Mouse (Mus musculus): ENCODE data around the gene Eml4. TPM values are rescaled to one million over a fixed set of nuclear protein-coding genes. Genes with fewer than 3 reads are reported as not detected.

Gene Eml4
- polyA plus RNA-seq, 1 experiment, result 13.0 TPM

DNA sequence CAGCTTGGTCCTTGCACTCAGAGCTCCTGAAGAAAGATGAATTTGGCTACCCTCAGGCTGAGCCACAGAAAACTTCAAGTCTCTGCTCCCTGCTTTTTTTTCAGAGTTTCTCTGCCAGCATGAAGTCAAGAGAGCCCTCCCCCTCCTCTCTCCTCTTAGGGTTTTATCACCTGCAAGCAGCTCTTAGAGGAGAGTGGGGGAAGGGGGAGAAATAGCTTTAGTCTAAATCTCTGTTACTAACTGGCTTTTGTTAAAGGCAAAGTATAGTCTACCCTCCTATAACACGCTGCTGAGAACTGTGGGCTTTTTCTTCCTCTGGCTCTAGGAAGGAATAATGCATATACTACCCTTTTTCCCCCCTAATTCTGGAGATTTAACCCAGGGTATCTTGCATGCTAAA is 41.5 kb upstream of the Eml4 start:
- Histone ChIP-seq H3K36me3 (ENCODE audit: control insufficient read depth, insufficient read depth, low read length) (no peaks in the 10 kb centered on the region), H3K27ac (ENCODE audit: control insufficient read depth, insufficient read depth, low read length) (no peak overlapping the region), H3K27me3 (ENCODE audit: control insufficient read depth, insufficient read depth, low read length) (no peaks in the 10 kb centered on the region), H3K4me1 (replicated peaks; ENCODE audit: control insufficient read depth, insufficient read depth, low read length) (peaks cover 30% of the 10 kb centered on the region), H3K4me3 (ENCODE audit: control insufficient read depth, insufficient read depth, low read length) (no peak overlapping the region)
- TF ChIP-seq CTCF (IDR thresholded peaks at IDR 0.05; ENCODE audit: borderline replicate concordance, control insufficient read depth, extremely low read depth, insufficient read depth, low read length, poor library complexity) (no peak), POLR2A (IDR thresholded peaks at IDR 0.05; ENCODE audit: control insufficient read depth, extremely low read depth, insufficient read depth, low read length, poor library complexity) (no peak)
- DNase-seq, result no peak
- 55% methylated on average over 1 of the region's 1 CpGs for WGBS

DNA sequence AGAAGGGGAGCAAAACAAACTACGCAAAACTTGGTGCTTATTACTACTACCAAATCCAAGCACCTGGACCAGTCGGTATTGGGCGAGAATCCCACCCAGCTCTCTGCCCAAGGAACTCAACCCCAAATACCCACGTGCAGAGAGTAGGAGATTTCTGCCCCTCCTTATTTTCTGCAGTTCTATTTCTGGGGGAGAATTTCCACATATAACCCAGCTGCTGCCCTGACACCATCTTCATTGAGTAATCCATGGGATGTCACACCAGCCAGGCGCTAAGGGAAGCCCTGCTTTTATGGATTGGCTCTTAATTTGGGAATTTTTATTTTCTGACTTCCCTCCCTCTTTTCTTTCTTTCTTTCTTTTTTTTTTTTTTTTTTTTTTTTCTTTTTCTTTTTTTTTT is 38.9 kb upstream of the Eml4 start:
- TF ChIP-seq POLR2A (IDR thresholded peaks at IDR 0.05; ENCODE audit: control insufficient read depth, extremely low read depth, insufficient read depth, low read length, poor library complexity) (no peak), CTCF (IDR thresholded peaks at IDR 0.05; ENCODE audit: borderline replicate concordance, control insufficient read depth, extremely low read depth, insufficient read depth, low read length, poor library complexity) (no peak)
- no peaks in the 10 kb centered on the region for H3K27me3 ChIP-seq (ENCODE audit: control insufficient read depth, insufficient read depth, low read length)
- H3K4me1 ChIP-seq (replicated peaks; ENCODE audit: control insufficient read depth, insufficient read depth, low read length), result peaks cover 34% of the 10 kb centered on the region
- 91% methylated on average over 5 of the region's 5 CpGs for WGBS
- no peak for DNase-seq
- no peaks in the 10 kb centered on the region for H3K36me3 ChIP-seq (ENCODE audit: control insufficient read depth, insufficient read depth, low read length)
- H3K4me3 ChIP-seq (ENCODE audit: control insufficient read depth, insufficient read depth, low read length), result no peak overlapping the region
- no peak overlapping the region for H3K27ac ChIP-seq (ENCODE audit: control insufficient read depth, insufficient read depth, low read length)

DNA sequence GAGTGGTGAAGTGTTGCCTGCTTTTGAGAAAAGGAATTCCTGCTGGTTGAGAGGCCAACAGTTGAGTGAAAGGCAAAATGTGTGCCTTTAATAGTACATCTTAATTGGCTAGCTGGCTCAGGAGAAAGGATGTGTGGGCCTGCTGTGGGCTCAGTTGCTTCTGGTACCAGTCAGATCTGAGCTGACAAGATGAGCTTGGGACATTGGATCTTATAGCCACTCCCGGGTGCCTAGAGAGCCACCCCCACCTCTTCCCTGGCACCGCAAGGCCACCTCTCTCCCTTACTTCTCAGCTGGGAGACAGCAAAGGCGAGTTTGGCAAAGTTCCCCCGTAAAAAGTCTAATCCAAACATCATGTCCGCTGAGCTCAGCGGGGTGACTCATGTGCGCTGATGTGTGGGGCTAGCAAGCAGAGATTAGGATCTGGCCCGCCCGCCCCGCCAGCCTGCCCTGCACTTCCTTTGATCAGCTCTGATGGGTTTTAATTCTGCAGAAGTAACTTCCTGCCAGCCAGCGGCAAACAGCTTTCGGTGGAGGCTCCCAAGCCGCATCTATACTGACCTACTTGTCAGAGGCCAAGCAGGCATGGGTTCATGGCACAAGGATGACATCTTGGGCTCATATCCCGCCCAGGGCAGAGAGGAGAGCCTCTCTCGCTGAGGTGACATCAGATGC is 38.4 kb upstream of the Eml4 start:
- Histone ChIP-seq H3K4me3 (ENCODE audit: control insufficient read depth, insufficient read depth, low read length) (no peak overlapping the region), H3K4me1 (replicated peaks; ENCODE audit: control insufficient read depth, insufficient read depth, low read length) (peaks cover 28% of the 10 kb centered on the region), H3K27me3 (ENCODE audit: control insufficient read depth, insufficient read depth, low read length) (no peaks in the 10 kb centered on the region), H3K27ac (ENCODE audit: control insufficient read depth, insufficient read depth, low read length) (no peak overlapping the region), H3K36me3 (ENCODE audit: control insufficient read depth, insufficient read depth, low read length) (no peaks in the 10 kb centered on the region)
- WGBS, result 5% methylated on average over 15 of the region's 15 CpGs
- peak; percentile 37 for DNase-seq
- no peak for TF ChIP-seq POLR2A (IDR thresholded peaks at IDR 0.05; ENCODE audit: control insufficient read depth, extremely low read depth, insufficient read depth, low read length, poor library complexity)
- TF ChIP-seq CTCF (IDR thresholded peaks at IDR 0.05; ENCODE audit: borderline replicate concordance, control insufficient read depth, extremely low read depth, insufficient read depth, low read length, poor library complexity), result no peak

DNA sequence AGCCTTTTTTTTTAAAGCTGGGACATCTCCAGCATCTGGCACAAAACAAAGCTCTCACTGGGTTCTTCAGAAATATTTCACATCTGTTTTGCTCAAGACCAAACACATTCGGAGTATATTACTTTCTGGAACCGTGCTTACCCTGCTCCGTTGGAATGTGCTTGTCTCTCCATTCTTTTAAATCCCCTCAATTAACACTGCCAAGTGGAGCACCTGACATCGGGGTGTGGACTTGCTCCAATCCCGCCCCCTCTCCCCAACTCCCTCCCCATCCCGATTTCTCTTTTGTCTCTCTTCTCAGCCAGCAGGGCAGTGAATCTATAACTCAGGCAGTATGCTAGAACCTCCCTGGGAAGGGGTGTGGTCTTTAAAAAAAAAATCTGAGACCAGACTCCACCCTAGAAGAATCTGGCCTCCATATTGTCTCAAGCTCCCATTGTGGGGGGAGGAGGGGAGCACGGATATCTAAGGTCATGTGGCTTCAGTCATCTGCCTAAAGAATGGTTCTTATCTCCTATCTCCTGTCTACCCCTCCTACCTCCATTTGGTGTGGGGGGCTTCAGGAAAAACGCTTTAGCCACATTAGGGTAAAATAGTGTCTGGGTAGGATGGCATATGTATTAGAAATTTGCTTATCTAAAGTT is 37.6 kb upstream of the Eml4 start:
- Histone ChIP-seq H3K36me3 (ENCODE audit: control insufficient read depth, insufficient read depth, low read length) (no peaks in the 10 kb centered on the region), H3K27me3 (ENCODE audit: control insufficient read depth, insufficient read depth, low read length) (no peaks in the 10 kb centered on the region), H3K4me3 (ENCODE audit: control insufficient read depth, insufficient read depth, low read length) (no peak overlapping the region), H3K4me1 (replicated peaks; ENCODE audit: control insufficient read depth, insufficient read depth, low read length) (peaks cover 21% of the 10 kb centered on the region), H3K27ac (ENCODE audit: control insufficient read depth, insufficient read depth, low read length) (no peak overlapping the region)
- DNase-seq, result no peak
- TF ChIP-seq POLR2A (IDR thresholded peaks at IDR 0.05; ENCODE audit: control insufficient read depth, extremely low read depth, insufficient read depth, low read length, poor library complexity), result no peak
- TF ChIP-seq CTCF (IDR thresholded peaks at IDR 0.05; ENCODE audit: borderline replicate concordance, control insufficient read depth, extremely low read depth, insufficient read depth, low read length, poor library complexity), result no peak
- WGBS, result 75% methylated on average over 8 of the region's 8 CpGs

DNA sequence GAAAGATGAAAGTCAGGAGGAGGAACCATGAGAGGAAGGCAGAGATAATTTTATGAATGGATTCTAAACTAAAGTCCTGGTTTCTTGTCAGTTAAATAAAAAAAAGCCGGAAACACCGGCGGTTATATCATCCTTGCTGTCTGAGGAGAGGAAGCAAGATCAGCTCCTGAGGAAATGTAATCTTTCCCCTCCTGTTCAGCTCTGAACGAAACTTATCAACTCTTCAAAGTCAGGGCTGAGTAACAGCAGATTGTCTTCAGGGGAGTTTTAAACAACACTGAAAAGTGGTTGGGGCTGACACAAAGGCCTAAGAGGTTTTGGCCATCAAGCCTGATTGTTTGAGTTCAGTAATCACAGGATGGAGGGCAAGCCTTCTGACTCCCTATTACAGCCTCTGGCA is 35.3 kb upstream of the Eml4 start:
- Histone ChIP-seq H3K36me3 (ENCODE audit: control insufficient read depth, insufficient read depth, low read length) (no peaks in the 10 kb centered on the region), H3K4me3 (ENCODE audit: control insufficient read depth, insufficient read depth, low read length) (no peak overlapping the region), H3K27me3 (ENCODE audit: control insufficient read depth, insufficient read depth, low read length) (no peaks in the 10 kb centered on the region), H3K4me1 (replicated peaks; ENCODE audit: control insufficient read depth, insufficient read depth, low read length) (peaks cover 12% of the 10 kb centered on the region), H3K27ac (ENCODE audit: control insufficient read depth, insufficient read depth, low read length) (no peak overlapping the region)
- whole genome bisulfite sequencing, result 24% methylated on average over 4 of the region's 4 CpGs
- TF ChIP-seq POLR2A (IDR thresholded peaks at IDR 0.05; ENCODE audit: control insufficient read depth, extremely low read depth, insufficient read depth, low read length, poor library complexity), result no peak
- TF ChIP-seq CTCF (IDR thresholded peaks at IDR 0.05; ENCODE audit: borderline replicate concordance, control insufficient read depth, extremely low read depth, insufficient read depth, low read length, poor library complexity), result no peak
- DNase-seq, result no peak

DNA sequence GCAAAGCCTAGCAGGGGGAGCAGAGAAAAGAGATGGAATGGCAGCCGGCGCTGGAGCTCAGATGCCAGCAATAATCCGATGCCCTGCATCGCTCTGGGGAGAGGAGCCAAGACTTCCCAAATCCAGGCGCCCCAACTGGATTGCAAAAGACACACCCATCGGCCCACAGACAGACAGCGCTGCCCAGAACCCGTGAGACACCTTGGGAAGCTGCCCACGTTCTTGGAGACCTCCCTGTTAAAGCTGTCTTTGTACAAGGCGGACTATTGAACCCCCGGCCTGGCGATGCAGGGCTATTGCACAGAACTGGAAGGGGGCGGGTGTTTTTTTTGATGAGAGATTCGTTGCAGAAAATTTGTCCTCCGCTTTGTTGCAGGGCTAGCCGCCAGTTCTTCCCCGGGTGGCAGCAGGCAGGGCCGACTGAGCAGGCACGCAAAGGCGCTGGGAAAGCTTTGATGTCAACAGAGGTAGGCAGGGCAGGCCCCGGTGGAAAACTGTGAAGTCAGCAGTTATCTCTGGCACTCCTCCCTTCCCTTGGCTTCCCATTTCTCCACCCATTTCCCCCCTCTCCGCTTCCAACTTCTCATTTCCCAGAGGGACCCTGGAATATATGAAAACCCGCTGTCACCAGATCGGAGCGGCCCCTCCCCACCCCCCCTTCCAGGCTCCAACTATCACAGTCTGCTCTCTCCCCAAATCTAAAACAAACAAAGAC is 28.0 kb upstream of the Eml4 start:
- no peaks in the 10 kb centered on the region for H3K27me3 ChIP-seq (ENCODE audit: control insufficient read depth, insufficient read depth, low read length)
- TF ChIP-seq CTCF (IDR thresholded peaks at IDR 0.05; ENCODE audit: borderline replicate concordance, control insufficient read depth, extremely low read depth, insufficient read depth, low read length, poor library complexity), result no peak
- no peak for TF ChIP-seq POLR2A (IDR thresholded peaks at IDR 0.05; ENCODE audit: control insufficient read depth, extremely low read depth, insufficient read depth, low read length, poor library complexity)
- WGBS, result 78% methylated on average over 25 of the region's 25 CpGs
- no peak overlapping the region for H3K4me3 ChIP-seq (ENCODE audit: control insufficient read depth, insufficient read depth, low read length)
- H3K27ac ChIP-seq (ENCODE audit: control insufficient read depth, insufficient read depth, low read length), result no peak overlapping the region
- no peaks in the 10 kb centered on the region for H3K36me3 ChIP-seq (ENCODE audit: control insufficient read depth, insufficient read depth, low read length)
- H3K4me1 ChIP-seq (replicated peaks; ENCODE audit: control insufficient read depth, insufficient read depth, low read length), result 0 out of 2 replicates have a peak, but pooled peaks cover 9% of the 10 kb centered on the region
- no peak for DNase-seq
